Mouse (Mus musculus) heart, postnatal 25 days (tissue): Measurements from ENCODE around the gene Gm27021. TPM values are rescaled to one million over a fixed set of nuclear protein-coding genes. Genes with fewer than 3 reads are reported as not detected.
A peak's percentile ranks its signal among the peaks of the same experiment; 100 is the strongest.

Source experiments
- DNase-seq: peaks from one replicate; pipeline ENCODE4 v3.0.0; 2022; ENCODE audit warnings: low spot score
- intact Hi-C: fragments of 180-260 bp; cut with DNase I; formaldehyde crosslinking; loops from one replicate; pipeline ENCODE4 v1.15.1; 2025
- total RNA-seq, 2 experiments: library from RNA; stranded (reverse); gene quantifications; 2 replicates each; pipeline ENCODE4 v1.2.3; 2021

Gene Gm27021
- not detected for total RNA-seq

- DNase-seq, result peak; percentile 80
- intact Hi-C loops, result no loop called here
Measured at GRCm38 (mm10) chr8:120667561-120668373, at the start of gene Gm27021, which contains the start of gene Cox4i1. TSS of gene Gm27021 (minus strand) at chr8:120668079. TSS of gene Cox4i1 (plus strand) at chr8:120668222.

GRCm38 (mm10) chr8:120715996-120716680 is 48.3 kb upstream of the Gm27021 start:
- DNase-seq, result no peak
- intact Hi-C loops, result no loop called here

- DNase-seq, result no peak
- intact Hi-C loops, result no loop called here
Measured at GRCm38 (mm10) chr8:120715200-120715599, 47.3 kb upstream of the Gm27021 start.

- intact Hi-C loops, result no loop called here
- no peak for DNase-seq
Measured at GRCm38 (mm10) chr8:120709176-120709575, 41.3 kb upstream of the Gm27021 start.

GRCm38 (mm10) chr8:120706193-120706592 is 38.3 kb upstream of the Gm27021 start:
- intact Hi-C loops, result no loop called here
- DNase-seq, result no peak

- no peak for DNase-seq
- intact Hi-C loops, result no loop called here
Measured at GRCm38 (mm10) chr8:120705163-120705562, 37.3 kb upstream of the Gm27021 start.

- intact Hi-C loops, result no loop called here
- no peak for DNase-seq
Measured at GRCm38 (mm10) chr8:120704203-120704602, 36.3 kb upstream of the Gm27021 start.

GRCm38 (mm10) chr8:120701758-120702465 is 34.0 kb upstream of the Gm27021 start:
- intact Hi-C loops, result no loop called here
- no peak for DNase-seq

GRCm38 (mm10) chr8:120700053-120700452 is 32.2 kb upstream of the Gm27021 start:
- intact Hi-C loops, result no loop called here

GRCm38 (mm10) chr8:120699565-120699964 is 31.7 kb upstream of the Gm27021 start:
- no peak for DNase-seq
- intact Hi-C loops, result no loop called here

More at GRCm38 (mm10) chr8:120700053-120700452, 32.2 kb upstream of the Gm27021 start:
- DNase-seq, result no peak

GRCm38 (mm10) chr8:120699079-120699478 is 31.2 kb upstream of the Gm27021 start:
- intact Hi-C loops, result no loop called here
- DNase-seq, result no peak

- DNase-seq, result no peak
- intact Hi-C loops, result no loop called here
Measured at GRCm38 (mm10) chr8:120698426-120698825, 30.5 kb upstream of the Gm27021 start.

- intact Hi-C loops, result no loop called here
- no peak for DNase-seq
Measured at GRCm38 (mm10) chr8:120697979-120698272, 30.0 kb upstream of the Gm27021 start.

GRCm38 (mm10) chr8:120697154-120697978 is 29.5 kb upstream of the Gm27021 start:
- no peak for DNase-seq
- intact Hi-C loops, result no loop called here

- DNase-seq, result no peak
- intact Hi-C loops, result no loop called here
Measured at GRCm38 (mm10) chr8:120696401-120697153, 28.7 kb upstream of the Gm27021 start.

GRCm38 (mm10) chr8:120693861-120694493 is 26.1 kb upstream of the Gm27021 start:
- intact Hi-C loops, result no loop called here
- DNase-seq, result no peak

GRCm38 (mm10) chr8:120692934-120693333 is 25.1 kb upstream of the Gm27021 start:
- no peak for DNase-seq
- intact Hi-C loops, result no loop called here

GRCm38 (mm10) chr8:120688511-120688910 is 20.6 kb upstream of the Gm27021 start:
- intact Hi-C loops, result no loop called here

GRCm38 (mm10) chr8:120687786-120688185 is 19.9 kb upstream of the Gm27021 start:
- peak; percentile 35 for DNase-seq
- intact Hi-C loops, result no loop called here

More at GRCm38 (mm10) chr8:120688511-120688910, 20.6 kb upstream of the Gm27021 start:
- no peak for DNase-seq
